Mouse (Mus musculus) E14TG2a.4 (cell line): ENCODE results near the gene Tbcb.
"Not testable (repeated sequence)": the region's sequence is repeated elsewhere in the genome, so short reads cannot be mapped to it uniquely, and the experiment has no call there.

Experiments
- H3K27me3 ChIP-seq: 2 replicates; pipeline ENCODE4 v1.6.1; 2014; ENCODE audit warnings: low read length, control low read depth; ENCODE audit not compliant: insufficient read depth
- H3K36me3 ChIP-seq: 2 replicates; pipeline ENCODE4 v1.6.1; 2014; ENCODE audit warnings: low read length, control low read depth; ENCODE audit not compliant: insufficient read depth
- H3K4me1 ChIP-seq: replicated peaks from 2 replicates; pipeline ENCODE4 v1.6.1; 2014; ENCODE audit warnings: low read depth, low read length, control low read depth
- H3K4me3 ChIP-seq: replicated peaks from 2 replicates; pipeline ENCODE4 v1.5.1; 2014; ENCODE audit warnings: mild to moderate bottlenecking, low read length
- H3K9me3 ChIP-seq: 2 replicates; pipeline ENCODE4 v1.6.1; 2014; ENCODE audit warnings: low read length, control low read depth
- CTCF ChIP-seq: conservative IDR thresholded peaks from 2 replicates; pipeline ENCODE4 v1.5.1; 2014; ENCODE audit warnings: low read length
- NANOG ChIP-seq: IDR thresholded peaks from 2 replicates; pipeline ENCODE4 v1.6.1; 2014; ENCODE audit warnings: borderline replicate concordance, low read length, mixed read lengths
- POU5F1 ChIP-seq: IDR thresholded peaks from 2 replicates; pipeline ENCODE4 v1.6.1; 2014; ENCODE audit warnings: low read length, borderline replicate concordance

Tbcb gene

GRCm38 (mm10) chr7:30202895-30203690 is 29.0 kb downstream of the Tbcb start:
- no peak for TF ChIP-seq CTCF
- TF ChIP-seq POU5F1 = no peak
- no peak for TF ChIP-seq NANOG
- no peaks in the 10 kb centered on the region for H3K27me3 ChIP-seq
- H3K4me3 ChIP-seq = no peak overlapping the region
- peaks cover 64% of the 10 kb centered on the region for H3K4me1 ChIP-seq
- H3K36me3 ChIP-seq = no peaks in the 10 kb centered on the region
- H3K9me3 ChIP-seq = no peaks in the 10 kb centered on the region

- not testable (repeated sequence) for H3K9me3 ChIP-seq, H3K4me3 ChIP-seq, H3K27me3 ChIP-seq, H3K36me3 ChIP-seq
- H3K4me1 ChIP-seq = peaks cover 84% of the 10 kb centered on the region
These were observed 31.4 kb downstream of the Tbcb start for GRCm38 (mm10) chr7:30200661-30201060.

- Histone ChIP-seq H3K27me3 (no peaks in the 10 kb centered on the region), H3K9me3 (no peaks in the 10 kb centered on the region), H3K4me3 (peak overlapping the region; percentile 50), H3K4me1 (peaks cover 89% of the 10 kb centered on the region), H3K36me3 (peaks cover 10% of the 10 kb centered on the region)
- TF ChIP-seq NANOG (no peak), CTCF (no peak), POU5F1 (no peak)
These were observed 31.9 kb downstream of the Tbcb start for GRCm38 (mm10) chr7:30200200-30200599.

GRCm38 (mm10) chr7:30199498-30200139 is 32.5 kb downstream of the Tbcb start:
- TF ChIP-seq POU5F1 (no peak), NANOG (no peak), CTCF (no peak; the same call in 1 of the 2 replicates)

GRCm38 (mm10) chr7:30198481-30198971 is 33.5 kb downstream of the Tbcb start, which contains the start of gene Capns1:
TSS of gene Capns1 (minus strand) at chr7:30198811.
- no peaks in the 10 kb centered on the region for H3K9me3 ChIP-seq
- TF ChIP-seq NANOG (no peak), CTCF (peak; percentile 89)
- H3K4me3 ChIP-seq = peak within 1 kb of the TSS; percentile 95
- peaks cover 10% of the 10 kb centered on the region for H3K36me3 ChIP-seq
- H3K4me1 ChIP-seq = peaks cover 77% of the 10 kb centered on the region
- H3K27me3 ChIP-seq = no peaks in the 10 kb centered on the region

More at GRCm38 (mm10) chr7:30199498-30200139, 32.5 kb downstream of the Tbcb start:
- H3K36me3 ChIP-seq = peaks cover 10% of the 10 kb centered on the region
- no peaks in the 10 kb centered on the region for H3K27me3 ChIP-seq
- H3K9me3 ChIP-seq = no peaks in the 10 kb centered on the region
- H3K4me1 ChIP-seq = peaks cover 87% of the 10 kb centered on the region
- H3K4me3 ChIP-seq = peak overlapping the region; percentile 50

- H3K27me3 ChIP-seq = no peaks in the 10 kb centered on the region
- H3K36me3 ChIP-seq = peaks cover 10% of the 10 kb centered on the region
- peak overlapping the region; percentile 95 for H3K4me3 ChIP-seq
- H3K4me1 ChIP-seq = peaks cover 73% of the 10 kb centered on the region
- no peaks in the 10 kb centered on the region for H3K9me3 ChIP-seq
- 0 out of 2 replicates have a peak, but pooled peaks have one; percentile 8 for TF ChIP-seq NANOG
- no peak for TF ChIP-seq POU5F1
These were observed 34.4 kb downstream of the Tbcb start for GRCm38 (mm10) chr7:30197592-30198129.

- Histone ChIP-seq H3K4me1 (peaks cover 78% of the 10 kb centered on the region), H3K4me3 (peak overlapping the region; percentile 95), H3K9me3 (no peaks in the 10 kb centered on the region), H3K36me3 (peaks cover 25% of the 10 kb centered on the region), H3K27me3 (no peaks in the 10 kb centered on the region)
- no peak for TF ChIP-seq NANOG
- no peak for TF ChIP-seq POU5F1
- TF ChIP-seq CTCF = no peak
These were observed 35.9 kb downstream of the Tbcb start for GRCm38 (mm10) chr7:30196171-30196570.

- Histone ChIP-seq H3K36me3 (peaks cover 32% of the 10 kb centered on the region), H3K4me3 (peak overlapping the region; percentile 95), H3K27me3 (no peaks in the 10 kb centered on the region), H3K9me3 (no peaks in the 10 kb centered on the region), H3K4me1 (peaks cover 80% of the 10 kb centered on the region)
- TF ChIP-seq NANOG = no peak
- TF ChIP-seq POU5F1 = no peak
- TF ChIP-seq CTCF = no peak
These were observed 36.6 kb downstream of the Tbcb start for GRCm38 (mm10) chr7:30195461-30195860.
